Mouse (Mus musculus) midbrain, embryonic 12.5 days (tissue): ENCODE measurements at regions not wholly inside any gene's neighbourhood (a gene's known extent, or its start where the extent isn't known, plus 50 kb on each side); places are given as distances from the start of the nearest gene placed in this dataset.
A peak's percentile ranks its signal among the peaks of the same experiment; 100 is the strongest.
"Not testable (repeated sequence)": the region's sequence is repeated elsewhere in the genome, so short reads cannot be mapped to it uniquely, and the experiment has no call there.

Experiments used
- ATAC-seq: fragments of 200-750 bp; cut with Nextera tagmentation; 2 replicates; pipeline ENCODE4 v1.8.0; 2017; ENCODE audit warnings: low read depth, moderate TSS enrichment, moderate library complexity; ENCODE audit not compliant: low FRiP score
- H3K27ac ChIP-seq: fragments of 300-500 bp; sonication (generic); replicated peaks from 2 replicates; pipeline ENCODE4 v1.5.1; 2016; ENCODE audit warnings: mild to moderate bottlenecking
- H3K27me3 ChIP-seq: fragments of 300-500 bp; sonication (generic); 2 replicates; pipeline ENCODE4 v1.6.1; 2016; ENCODE audit warnings: mild to moderate bottlenecking
- H3K36me3 ChIP-seq: fragments of 300-500 bp; sonication (generic); 2 replicates; pipeline ENCODE4 v1.6.1; 2016
- H3K4me1 ChIP-seq: fragments of 300-500 bp; sonication (generic); 2 replicates; pipeline ENCODE4 v1.6.1; 2016
- H3K4me2 ChIP-seq: fragments of 300-500 bp; sonication (generic); replicated peaks from 2 replicates; pipeline ENCODE4 v1.6.1; 2016; ENCODE audit warnings: mild to moderate bottlenecking, moderate library complexity
- H3K4me3 ChIP-seq: fragments of 300-500 bp; sonication (generic); 2 replicates; pipeline ENCODE4 v1.5.1; 2016; ENCODE audit warnings: mild to moderate bottlenecking
- H3K9ac ChIP-seq: fragments of 300-500 bp; sonication (generic); replicated peaks from 2 replicates; pipeline ENCODE4 v1.6.1; 2016; ENCODE audit warnings: mild to moderate bottlenecking, moderate library complexity
- H3K9me3 ChIP-seq: fragments of 300-500 bp; sonication (generic); 2 replicates; pipeline ENCODE4 v1.6.1; 2016; ENCODE audit warnings: mild to moderate bottlenecking
- WGBS: fragments of 180-500 bp; shearing (Covaris S2); methylation state at CpG from one replicate; pipeline ENCODE4 v1.1.7; 2016; 5-methylcytosine and 5-hydroxymethylcytosine counted together

GRCm38 (mm10) chr9:4994549-4995141 is 198.6 kb upstream of the Gria4 start:
- H3K4me3 ChIP-seq: no peak overlapping the region
- H3K36me3 ChIP-seq: no peaks in the 10 kb centered on the region
- 89% methylated on average over 1 of the region's 1 CpGs for WGBS
- H3K4me1 ChIP-seq: no peaks in the 10 kb centered on the region
- no peaks in the 10 kb centered on the region for H3K27me3 ChIP-seq
- no peak for ATAC-seq
- H3K27ac ChIP-seq: no peak overlapping the region
- H3K9me3 ChIP-seq: no peaks in the 10 kb centered on the region
- H3K9ac ChIP-seq: no peak overlapping the region
- no peak overlapping the region for H3K4me2 ChIP-seq

- H3K27ac ChIP-seq, H3K4me3 ChIP-seq, H3K27me3 ChIP-seq, H3K9ac ChIP-seq, H3K9me3 ChIP-seq, H3K4me2 ChIP-seq, H3K4me1 ChIP-seq, ATAC-seq, H3K36me3 ChIP-seq: not testable (repeated sequence)
- WGBS: 93% methylated on average over 8 of the region's 8 CpGs
Observed at GRCm38 (mm10) chr9:4979401-4979800, 183.4 kb upstream of the Gria4 start.

- H3K27me3 ChIP-seq: no peaks in the 10 kb centered on the region
- H3K4me2 ChIP-seq: no peak overlapping the region
- ATAC-seq: 0 out of 2 replicates have a peak, but pooled peaks have one; percentile 47
- 92% methylated on average over 31 of the region's 31 CpGs for WGBS
- H3K4me3 ChIP-seq: no peak overlapping the region
- no peaks in the 10 kb centered on the region for H3K9me3 ChIP-seq
- no peaks in the 10 kb centered on the region for H3K4me1 ChIP-seq
- H3K9ac ChIP-seq: no peak overlapping the region
- no peak overlapping the region for H3K27ac ChIP-seq
- no peaks in the 10 kb centered on the region for H3K36me3 ChIP-seq
Observed at GRCm38 (mm10) chr9:4977537-4977936, 181.5 kb upstream of the Gria4 start.

DNA sequence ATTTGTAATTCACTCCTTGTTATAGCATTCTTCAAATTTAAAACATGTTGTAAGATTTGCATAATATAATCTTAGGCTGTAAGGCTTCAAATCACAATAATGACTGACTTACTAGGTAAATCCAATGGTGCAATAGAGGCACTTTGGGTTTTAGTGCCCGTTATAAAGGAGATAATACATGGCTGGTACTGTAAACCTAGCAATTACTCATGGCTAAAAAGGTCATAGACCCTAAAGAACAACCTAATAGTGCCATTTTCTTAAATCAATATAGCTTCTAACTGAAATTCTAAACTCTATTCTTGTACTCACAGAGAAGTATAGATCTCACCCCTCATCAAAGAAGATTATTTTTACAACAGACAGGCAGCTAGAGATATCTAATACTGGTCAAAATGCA is 179.0 kb upstream of the Gria4 start:
- Histone ChIP-seq H3K4me3 (no peak overlapping the region), H3K9me3 (no peaks in the 10 kb centered on the region), H3K9ac (no peak overlapping the region), H3K27ac (no peak overlapping the region), H3K36me3 (no peaks in the 10 kb centered on the region), H3K27me3 (no peaks in the 10 kb centered on the region), H3K4me2 (no peak overlapping the region), H3K4me1 (no peaks in the 10 kb centered on the region)
- WGBS: 84% methylated on average over 1 of the region's 1 CpGs
- ATAC-seq: no peak

DNA sequence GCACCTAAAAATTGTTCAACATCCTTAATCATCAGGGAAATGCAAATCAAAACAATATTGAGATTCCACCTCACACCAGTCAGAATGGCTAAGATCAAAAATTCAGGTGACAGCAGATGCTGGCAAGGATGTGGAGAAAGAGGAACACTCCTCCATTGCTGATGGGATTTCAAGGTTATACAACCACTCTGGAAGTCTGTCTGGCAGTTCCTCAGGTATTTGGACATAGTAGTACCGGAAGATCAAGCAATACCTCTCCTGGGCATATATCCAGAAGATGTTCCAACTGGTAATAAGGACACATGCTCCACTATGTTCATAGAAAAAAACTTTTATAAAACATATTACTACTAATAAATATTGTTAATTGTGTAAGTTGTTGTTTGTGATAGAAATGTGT is 135.8 kb upstream of the Gria4 start:
- WGBS: 81% methylated on average over 1 of the region's 1 CpGs
- not testable (repeated sequence) for H3K9ac ChIP-seq, H3K4me3 ChIP-seq, H3K4me1 ChIP-seq, H3K27ac ChIP-seq, H3K27me3 ChIP-seq, H3K4me2 ChIP-seq, H3K9me3 ChIP-seq, ATAC-seq, H3K36me3 ChIP-seq

DNA sequence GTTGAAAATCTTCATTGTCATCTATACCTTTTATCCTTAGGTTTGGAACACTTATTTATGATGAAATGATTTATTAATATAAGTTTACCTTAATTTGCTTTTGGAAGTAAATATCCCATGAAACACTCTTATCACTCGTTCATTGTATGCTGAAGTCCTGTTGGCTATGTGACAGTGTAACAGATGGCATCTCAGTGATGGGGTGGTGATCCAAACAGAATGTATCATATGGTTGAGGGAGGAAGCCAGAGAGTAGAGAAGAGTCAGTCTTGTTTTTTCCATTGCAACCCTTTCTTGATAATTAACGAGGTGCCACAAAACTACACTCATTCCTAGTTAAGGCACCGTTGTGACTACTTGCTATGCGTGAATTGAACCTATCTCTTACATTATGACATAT is 134.3 kb upstream of the Gria4 start:
- no peak overlapping the region for H3K4me3 ChIP-seq
- no peaks in the 10 kb centered on the region for H3K4me1 ChIP-seq
- no peaks in the 10 kb centered on the region for H3K9me3 ChIP-seq
- no peaks in the 10 kb centered on the region for H3K36me3 ChIP-seq
- H3K27me3 ChIP-seq: no peaks in the 10 kb centered on the region
- no peak overlapping the region for H3K4me2 ChIP-seq
- H3K27ac ChIP-seq: no peak overlapping the region
- 89% methylated on average over 4 of the region's 4 CpGs for WGBS
- H3K9ac ChIP-seq: no peak overlapping the region
- no peak for ATAC-seq

DNA sequence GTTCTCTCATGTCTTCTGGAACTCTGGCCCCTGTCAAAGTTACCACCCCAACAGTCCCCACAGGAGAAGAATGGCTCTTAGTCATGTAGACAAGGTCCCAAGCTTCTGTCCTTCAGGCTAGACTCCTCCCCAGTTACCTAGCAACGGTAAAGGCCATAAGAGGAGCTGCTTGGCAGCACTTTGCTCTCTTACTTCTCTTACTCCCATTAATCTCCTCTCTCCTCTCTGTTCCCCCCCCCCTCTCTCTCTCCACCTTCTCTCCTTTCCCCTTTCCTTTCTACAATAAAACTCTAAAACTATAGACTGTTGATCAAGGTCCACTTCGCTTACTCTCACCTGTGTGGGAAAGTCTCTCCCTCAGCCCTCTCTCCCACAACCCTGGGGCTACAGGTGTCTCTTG is 114.5 kb upstream of the Gria4 start:
- Histone ChIP-seq H3K9me3 (no peaks in the 10 kb centered on the region), H3K27me3 (no peaks in the 10 kb centered on the region), H3K36me3 (no peaks in the 10 kb centered on the region), H3K27ac (no peak overlapping the region), H3K4me1 (no peaks in the 10 kb centered on the region), H3K9ac (no peak overlapping the region), H3K4me3 (no peak overlapping the region), H3K4me2 (no peak overlapping the region)
- WGBS: 87% methylated on average over 2 of the region's 2 CpGs
- no peak for ATAC-seq

- 92% methylated on average over 1 of the region's 1 CpGs for WGBS
Observed at GRCm38 (mm10) chr9:4885479-4885878, 89.4 kb upstream of the Gria4 start.

More at GRCm38 (mm10) chr9:4885479-4885878, 89.4 kb upstream of the Gria4 start:
- Histone ChIP-seq H3K36me3 (no peaks in the 10 kb centered on the region), H3K4me2 (no peak overlapping the region), H3K4me1 (no peaks in the 10 kb centered on the region), H3K27ac (no peak overlapping the region), H3K9me3 (no peaks in the 10 kb centered on the region), H3K4me3 (no peak overlapping the region), H3K9ac (no peak overlapping the region), H3K27me3 (no peaks in the 10 kb centered on the region)
- no peak for ATAC-seq
